Mouse (Mus musculus): Measurements from ENCODE around the gene Nrg3.
"Not testable (repeated sequence)": the region's sequence is repeated elsewhere in the genome, so short reads cannot be mapped to it uniquely, and the experiment has no call there.

Nrg3 gene

DNA sequence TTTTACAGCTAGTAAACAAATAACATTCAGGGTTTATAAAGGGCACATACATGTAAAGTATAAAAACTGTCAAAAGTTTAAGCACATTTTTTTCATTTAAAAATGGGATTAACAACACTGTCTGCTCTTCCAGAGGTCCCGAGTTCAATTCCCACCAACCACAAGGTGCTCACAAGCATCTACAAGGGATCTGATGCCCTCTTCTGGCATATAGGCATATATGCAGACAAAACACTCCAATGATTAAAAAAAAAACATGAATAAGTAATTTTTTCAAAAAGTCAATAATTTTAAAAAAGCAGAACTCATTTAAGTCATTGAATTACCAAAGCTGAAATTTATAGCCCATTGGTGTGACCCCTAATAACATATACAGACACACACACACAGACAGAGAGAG lies 878.6 kb downstream of the Nrg3 start:
- no peak for DNase-seq

GRCm38 (mm10) chr14:38576796-38577195 lies 896.1 kb downstream of the Nrg3 start:
- no peak for DNase-seq

DNA sequence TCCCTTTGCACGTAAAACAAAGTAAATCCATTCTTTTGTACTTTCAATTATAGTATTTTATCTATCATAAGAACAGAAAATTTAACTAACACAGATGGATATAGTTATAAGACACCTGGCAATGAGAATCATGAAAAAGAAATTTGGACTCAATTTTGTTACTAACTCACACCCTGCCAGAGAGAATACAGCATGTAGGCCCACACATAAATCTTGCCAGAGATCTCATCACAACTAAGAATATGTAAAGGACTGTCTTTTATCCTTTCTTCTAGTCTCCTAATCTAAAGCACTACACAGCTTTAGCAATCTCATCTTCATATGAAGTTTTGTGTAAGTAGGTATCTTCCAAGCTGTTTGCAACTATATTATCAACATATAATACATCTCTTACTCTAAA lies 904.7 kb downstream of the Nrg3 start:
- DNase-seq = no peak

DNA sequence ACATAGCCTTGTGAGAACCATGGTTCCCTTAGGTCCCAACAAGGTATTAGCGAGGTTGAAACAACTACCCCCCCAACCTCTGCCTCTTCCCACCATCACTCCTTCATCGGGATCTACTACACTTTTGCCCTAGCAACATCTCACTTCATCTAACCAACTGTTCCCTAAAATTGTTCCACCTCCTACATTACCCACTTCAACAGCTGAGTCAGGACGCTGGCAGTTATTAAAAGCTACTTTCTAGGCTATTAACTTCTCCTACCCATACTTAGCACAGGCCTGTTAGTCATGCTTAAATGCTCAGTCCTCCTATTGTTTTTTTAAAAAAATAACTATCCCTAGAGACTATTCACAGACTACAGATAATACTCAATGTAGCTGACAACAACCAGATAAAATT lies 906.7 kb downstream of the Nrg3 start:
- DNase-seq = no peak

DNA sequence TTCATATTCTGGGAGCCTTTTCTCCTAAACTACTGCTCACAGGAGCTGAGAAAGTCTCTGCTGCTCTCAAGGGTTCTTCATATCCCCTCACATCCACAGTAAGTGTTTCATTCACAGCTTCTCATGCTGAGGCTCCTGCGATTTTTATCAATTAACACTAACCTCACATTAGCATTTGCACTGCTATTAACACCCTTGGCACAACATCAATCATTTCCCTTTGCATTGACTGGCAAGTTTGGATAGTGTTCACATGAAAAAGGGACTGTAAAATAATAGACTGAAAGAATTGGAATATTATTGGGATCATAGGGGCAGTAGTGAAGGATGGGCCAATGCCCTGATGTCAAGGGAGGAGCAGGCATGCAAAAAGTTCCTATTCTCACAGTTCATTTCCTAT lies 918.3 kb downstream of the Nrg3 start:
- no peak for DNase-seq

GRCm38 (mm10) chr14:38547257-38547656 lies 925.6 kb downstream of the Nrg3 start:
- no peak for DNase-seq

- DNase-seq = no peak
These were observed 937.7 kb downstream of the Nrg3 start for GRCm38 (mm10) chr14:38535181-38535580.

GRCm38 (mm10) chr14:38533495-38533894 lies 939.4 kb downstream of the Nrg3 start:
- no peak for DNase-seq

GRCm38 (mm10) chr14:38516232-38516631 lies 956.7 kb downstream of the Nrg3 start:
- DNase-seq = no peak

- DNase-seq = no peak
These were observed 963.9 kb downstream of the Nrg3 start for GRCm38 (mm10) chr14:38509016-38509415.

DNA sequence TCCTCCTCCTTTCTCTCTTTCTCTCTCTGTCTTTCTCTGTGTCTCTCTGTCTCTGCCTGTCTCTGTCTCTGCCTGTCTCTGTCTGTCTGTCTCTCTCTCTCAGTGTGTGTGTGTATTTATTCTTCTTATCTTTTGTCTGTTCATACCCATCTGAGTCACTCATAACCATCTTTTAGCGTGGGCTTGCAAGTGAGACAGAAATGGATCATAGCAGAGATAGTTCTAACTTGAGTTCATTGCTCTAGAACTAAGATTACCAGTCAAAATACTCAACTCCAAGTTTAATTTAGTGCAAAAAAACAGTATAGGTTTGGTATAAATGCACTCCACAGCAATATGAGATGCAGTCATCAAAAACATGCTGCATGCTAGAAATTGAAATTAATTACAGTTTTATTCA lies 977.9 kb downstream of the Nrg3 start:
- no peak for DNase-seq

DNA sequence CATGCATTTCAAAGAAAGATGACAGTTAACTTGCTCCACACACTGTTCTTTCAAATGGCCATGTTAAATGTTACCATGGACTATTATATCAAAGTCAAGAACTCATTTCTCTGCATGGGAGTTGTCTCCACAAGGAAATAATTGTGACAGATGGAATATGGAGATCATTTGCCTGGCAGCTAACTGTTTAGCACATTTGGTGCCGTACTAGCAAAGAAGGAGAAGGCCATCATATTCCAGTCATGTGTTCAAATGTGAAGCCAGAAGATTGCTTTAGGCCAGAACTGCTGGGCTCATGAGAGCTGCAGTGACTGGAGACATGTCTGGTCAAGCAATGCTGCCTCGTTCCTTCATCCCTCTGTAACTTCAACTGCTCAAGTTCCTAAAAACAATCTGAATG lies 1025.8 kb downstream of the Nrg3 start:
- DNase-seq = no peak

- no peak for DNase-seq
These were observed 1028.1 kb downstream of the Nrg3 start for GRCm38 (mm10) chr14:38444788-38445187.

DNA sequence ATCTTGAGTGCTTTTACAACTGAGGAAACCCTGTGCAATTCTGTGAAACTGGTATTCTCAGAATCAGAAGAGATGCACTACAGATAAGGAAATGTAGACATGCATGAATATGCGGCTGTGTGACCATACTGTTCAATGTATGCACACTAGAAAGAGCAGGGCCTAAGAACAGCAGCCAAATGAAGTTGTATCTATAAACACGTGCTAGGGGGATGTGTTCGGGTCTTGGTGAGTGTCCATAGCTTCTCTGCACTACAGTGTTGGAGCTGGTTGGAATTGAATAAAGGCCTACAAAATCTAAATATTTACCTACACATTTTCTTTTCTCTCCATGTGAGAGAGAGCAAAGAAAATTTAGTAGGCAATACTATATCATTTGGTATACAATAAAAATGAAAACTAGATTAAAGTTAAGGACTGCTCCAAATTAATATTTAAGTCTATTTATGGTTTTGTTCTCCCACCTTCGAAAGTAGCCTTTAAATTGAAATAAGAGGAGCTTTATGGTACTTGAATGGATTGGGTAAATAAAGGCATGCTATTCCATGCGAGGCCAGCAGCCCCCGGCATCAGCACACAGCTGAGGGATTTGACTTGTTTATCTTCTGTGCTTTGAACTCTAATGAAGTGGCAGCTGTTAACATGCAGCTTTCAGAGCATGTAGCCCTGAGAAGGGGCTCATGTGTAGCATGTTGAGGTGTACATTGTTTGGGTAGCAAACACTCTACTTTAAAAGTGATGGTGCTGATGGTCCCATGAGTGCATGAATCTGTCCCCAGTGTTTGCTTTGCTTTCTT lies 1038.9 kb downstream of the Nrg3 start:
- no peak for DNase-seq

DNA sequence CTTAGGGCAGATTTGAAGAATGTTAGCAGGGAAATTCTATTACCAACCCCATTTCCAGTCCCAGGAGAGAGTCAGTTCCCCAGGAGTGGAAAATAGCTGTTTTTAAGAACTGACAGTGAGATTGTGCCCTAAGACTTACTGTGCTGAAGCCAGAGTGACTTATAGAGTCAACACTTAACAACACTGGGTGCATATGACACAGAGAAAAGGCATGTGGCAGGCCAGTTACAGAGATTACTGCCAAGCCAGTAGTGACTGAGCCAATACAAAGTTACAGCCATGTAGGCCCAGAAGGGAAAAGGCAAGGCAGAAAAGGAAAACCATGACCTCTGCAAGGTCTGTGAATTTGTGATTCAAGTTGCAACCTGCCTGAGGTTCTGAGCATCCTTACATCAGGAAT lies 1098.2 kb downstream of the Nrg3 start:
- no peak for DNase-seq

GRCm38 (mm10) chr14:38340967-38341366 lies 1131.9 kb downstream of the Nrg3 start:
- no peak for DNase-seq

DNA sequence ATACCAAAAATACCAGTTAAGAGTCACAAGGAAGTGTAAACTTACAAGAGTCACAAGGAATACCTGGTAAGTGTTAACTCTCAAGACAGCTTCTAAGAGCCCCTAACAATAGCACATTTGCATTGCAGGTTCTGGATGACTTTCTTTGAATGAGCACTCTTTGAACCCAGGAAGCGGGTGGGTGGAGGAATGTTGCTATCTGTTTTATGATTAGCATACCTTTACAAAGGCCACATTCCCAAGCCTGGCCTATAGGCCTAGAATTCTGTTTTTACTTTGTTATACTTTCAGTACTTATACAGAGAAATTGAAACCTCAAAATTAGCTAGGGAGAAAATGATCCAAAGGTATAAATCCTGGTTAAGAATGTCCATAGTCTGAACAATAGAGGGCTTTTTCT lies 1150.0 kb downstream of the Nrg3 start:
- not testable (repeated sequence) for DNase-seq

GRCm38 (mm10) chr14:38320619-38321340 lies 1152.1 kb downstream of the Nrg3 start:
- DNase-seq = no peak
